Mouse (Mus musculus): ENCODE measurements around the gene Tbx1.
"Not testable (repeated sequence)": the region's sequence is repeated elsewhere in the genome, so short reads cannot be mapped to it uniquely, and the experiment has no call there.

The Tbx1 gene

DNA sequence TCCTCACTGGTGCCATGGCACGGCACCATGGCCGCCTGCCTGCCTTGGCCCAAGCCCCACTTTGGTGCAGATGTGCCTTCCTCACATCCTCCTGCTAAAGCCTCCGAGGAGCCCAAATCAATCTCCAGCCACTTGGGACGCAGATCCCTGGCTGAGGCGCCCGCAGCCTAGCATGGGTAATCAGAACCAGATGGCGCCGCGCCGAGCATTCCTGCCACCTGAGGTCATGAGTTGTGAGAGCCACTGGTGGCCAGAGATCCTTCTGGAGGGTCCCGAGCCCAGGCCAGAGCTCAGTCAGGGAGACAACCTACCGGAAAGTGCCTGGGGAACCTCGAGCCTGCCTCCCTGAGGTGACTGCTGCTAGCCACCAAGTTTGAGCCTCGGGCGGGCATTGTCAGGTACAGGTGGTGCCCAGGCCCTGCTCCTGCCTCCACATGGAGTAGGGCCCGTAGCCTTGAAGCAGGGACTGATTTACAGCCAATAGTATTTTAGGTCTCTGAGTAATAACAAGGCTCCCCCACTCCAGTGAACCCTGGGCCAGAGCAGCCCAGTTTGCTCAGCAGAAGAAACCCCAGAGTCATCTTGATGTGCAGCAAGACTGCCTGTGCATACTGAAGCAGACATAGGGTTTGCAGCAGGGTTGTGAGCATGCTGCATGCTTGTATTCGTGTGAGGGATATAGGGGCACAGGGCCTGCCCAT, 35.1 kb downstream of the Tbx1 start:
- in situ Hi-C loops (cut with MboI; ENCODE audit: low sequenced_read_pairs), result no loop called here

DNA sequence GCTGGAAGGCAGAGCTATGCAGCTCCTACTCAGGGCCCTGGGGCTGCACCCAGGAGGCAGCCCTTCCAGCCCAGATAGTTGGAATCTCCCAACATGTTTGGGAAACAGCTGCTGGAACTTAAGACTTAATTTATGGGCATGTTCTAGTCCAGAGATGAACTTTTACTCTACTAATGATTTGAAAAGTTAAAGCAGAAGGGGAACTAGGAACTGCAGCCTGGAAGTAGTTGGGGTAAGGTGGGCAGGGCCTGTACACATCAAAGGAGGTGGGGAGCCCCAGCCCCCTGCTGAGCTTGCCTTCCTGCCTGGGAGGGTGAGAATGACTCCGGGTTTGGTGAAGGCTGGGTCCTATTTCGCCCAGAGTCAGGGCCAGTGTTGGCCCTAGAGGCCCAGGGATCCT, 35.8 kb downstream of the Tbx1 start:
- in situ Hi-C loops (cut with MboI; ENCODE audit: low sequenced_read_pairs), result no loop called here

DNA sequence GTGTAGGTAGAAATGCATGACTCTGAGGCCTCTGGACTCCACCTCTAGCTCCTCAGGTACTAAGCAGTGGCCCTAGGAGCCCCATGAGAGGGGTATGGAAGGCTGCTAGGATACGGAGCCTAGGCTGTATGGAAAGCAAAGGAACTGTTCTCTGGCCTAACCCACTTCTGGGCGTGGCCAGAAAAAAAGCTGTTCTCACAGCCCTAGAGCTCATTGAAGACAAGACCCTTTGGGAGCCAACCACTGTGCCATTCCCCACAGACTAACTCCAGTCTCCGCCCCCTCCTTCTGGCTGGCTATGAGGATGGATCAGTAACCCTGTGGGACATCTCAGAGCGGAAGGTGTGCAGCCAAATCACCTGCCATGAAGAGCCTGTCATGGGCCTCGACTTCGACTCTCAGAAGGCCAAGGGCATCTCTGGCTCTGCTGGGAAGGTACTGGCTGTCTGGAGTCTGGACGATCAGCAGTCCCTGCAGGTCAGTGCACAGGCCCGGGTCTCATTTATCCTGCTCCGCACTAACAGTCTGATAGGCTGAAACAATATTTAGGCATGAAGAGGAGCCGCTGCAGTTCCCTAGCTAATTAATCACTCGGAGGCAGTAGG, 38.3 kb downstream of the Tbx1 start:
- in situ Hi-C loops (cut with MboI; ENCODE audit: low sequenced_read_pairs), result no loop called here

DNA sequence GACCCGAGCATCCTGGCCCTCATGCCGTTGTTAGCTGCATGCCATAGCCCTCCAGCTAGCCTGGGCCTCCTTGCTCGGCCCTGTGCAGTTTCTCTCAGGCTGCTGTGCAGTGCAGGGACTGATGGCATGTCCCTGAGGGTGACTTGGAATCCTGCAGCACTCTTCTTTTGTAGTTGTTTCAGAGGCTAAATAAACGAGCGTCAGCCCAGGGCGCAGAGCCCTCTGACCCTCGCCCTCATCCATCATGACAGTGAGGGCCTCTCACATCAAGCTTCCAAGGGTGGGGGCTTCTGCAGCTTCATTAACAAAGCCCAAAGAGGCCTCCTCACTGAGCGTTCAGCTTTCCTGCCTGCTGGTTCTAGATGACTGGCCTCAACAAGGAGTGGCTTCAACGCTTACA, 38.9 kb downstream of the Tbx1 start:
- in situ Hi-C loops (cut with MboI; ENCODE audit: low sequenced_read_pairs), result no loop called here

DNA sequence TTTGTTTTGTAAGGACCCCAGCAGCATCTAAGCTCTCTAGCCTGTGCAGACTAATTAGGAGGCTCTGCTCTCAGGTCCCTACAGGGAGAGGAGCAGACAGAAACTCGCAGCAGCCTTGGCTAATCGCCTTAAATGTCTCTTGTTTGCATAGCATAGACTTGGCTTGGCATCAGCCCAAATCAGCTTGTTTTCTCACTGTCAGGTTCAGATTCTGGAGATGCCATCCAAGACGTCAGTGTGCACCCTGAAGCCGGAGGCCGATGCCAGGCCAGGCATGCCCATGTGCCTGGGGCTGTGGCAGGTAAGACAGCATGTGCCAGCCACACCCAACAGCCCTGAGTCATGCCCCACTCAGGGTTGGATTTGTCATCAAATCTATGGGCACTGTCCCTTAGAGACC, 42.6 kb downstream of the Tbx1 start:
- in situ Hi-C loops (cut with MboI; ENCODE audit: low sequenced_read_pairs), result no loop called here

DNA sequence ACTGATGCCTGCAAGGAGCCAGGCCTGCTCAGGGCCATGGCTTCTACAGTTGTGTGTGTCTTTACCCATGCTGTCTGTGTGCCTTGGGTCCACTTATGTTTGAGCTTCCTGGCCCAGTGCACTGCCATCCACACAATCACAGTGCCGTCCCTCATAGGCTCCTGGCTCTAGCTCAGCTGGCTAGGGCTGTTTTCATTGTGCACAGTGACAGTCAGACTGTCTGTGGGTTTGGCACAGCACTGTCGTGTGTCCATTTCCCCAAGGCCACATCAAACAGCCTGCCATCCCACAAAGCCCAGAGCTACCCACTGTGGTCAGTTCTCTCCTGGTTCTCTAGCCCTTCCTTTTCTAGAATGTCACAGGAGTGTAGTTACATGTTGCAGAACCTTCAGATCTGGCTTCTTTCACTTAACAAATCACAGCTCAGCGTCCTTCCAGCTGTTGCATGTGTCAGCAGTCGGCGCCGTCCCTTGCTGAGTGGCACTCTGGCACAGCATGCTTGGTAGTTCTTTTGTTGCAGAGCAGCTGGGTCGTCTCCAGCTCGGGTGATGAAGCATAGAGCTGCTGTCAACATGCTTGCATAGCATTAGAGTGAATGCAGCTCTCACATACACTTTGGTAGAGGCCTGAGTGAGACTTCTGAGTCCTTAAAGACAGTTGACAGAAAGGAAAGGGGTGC, 47.2 kb downstream of the Tbx1 start:
- in situ Hi-C loops (cut with MboI; ENCODE audit: low sequenced_read_pairs), result no loop called here

DNA sequence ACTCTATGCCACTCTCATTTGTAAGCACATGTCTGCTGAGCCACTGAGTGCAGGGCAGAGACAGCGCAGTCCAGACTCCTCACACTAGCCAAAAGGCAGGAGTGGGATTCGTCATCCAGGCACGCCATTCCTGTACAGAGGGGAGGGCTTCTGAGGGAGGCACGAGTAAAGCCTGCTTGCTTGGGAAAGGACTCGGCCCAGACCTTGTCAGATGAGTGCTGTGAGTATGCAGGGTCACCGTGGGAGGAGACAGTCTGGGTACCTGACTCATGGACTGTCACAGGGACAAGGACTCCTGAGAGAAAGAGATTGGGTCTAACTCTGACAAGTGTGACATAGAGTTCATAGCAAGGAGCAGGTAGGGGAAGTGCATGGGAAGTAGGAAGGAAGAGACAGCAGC, 51.2 kb downstream of the Tbx1 start:
- in situ Hi-C loops (cut with MboI; ENCODE audit: low sequenced_read_pairs), result no loop called here

DNA sequence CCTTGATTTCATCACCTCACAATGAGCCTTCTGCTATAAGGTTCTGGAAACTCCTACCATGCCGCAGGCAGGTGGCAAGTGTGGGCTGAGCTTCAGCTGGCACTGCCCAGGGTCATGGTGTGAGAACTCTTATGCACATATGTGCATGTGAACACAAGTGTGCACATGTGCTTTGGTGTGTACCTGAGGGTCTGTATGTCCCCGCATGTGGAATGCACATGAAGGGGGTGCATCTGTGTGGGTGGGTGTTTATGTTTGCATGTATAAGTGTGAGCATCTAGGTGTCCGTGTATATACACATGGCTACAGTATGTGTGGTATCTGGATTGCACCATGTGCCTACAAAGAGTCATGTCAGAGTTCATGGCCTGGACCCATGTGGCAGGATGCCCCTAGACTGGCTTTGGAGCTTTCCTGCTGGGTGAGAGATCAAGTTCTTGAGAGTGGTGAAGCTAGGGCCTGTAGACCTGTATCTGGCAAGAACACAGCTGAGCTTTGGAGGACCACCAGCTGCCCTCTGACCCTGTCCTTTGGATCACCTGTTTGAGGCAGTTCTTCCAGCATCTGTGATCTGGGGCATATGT, 53.0 kb downstream of the Tbx1 start:
- in situ Hi-C loops (cut with MboI; ENCODE audit: low sequenced_read_pairs), result no loop called here

DNA sequence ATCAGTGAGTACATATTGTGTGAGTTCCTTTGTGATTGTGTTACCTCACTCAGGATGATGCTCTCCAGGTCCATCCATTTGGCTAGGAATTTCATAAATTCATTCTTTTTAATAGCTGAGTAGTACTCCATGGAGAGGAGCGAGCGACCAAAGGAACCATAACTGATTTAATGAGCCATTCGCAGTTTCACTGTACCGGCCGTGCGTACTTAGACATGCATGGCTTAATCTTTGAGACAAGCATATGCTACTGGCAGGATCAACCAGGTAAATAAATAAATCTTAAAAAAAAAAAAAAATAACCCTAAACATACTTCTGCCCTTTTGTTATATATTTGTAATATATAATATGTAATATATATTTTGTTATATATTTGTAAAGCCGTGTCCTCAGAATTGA, 57.4 kb downstream of the Tbx1 start:
- in situ Hi-C loops (cut with MboI; ENCODE audit: low sequenced_read_pairs), result not testable (repeated sequence)
